Mouse (Mus musculus): ENCODE measurements around the gene Rcc1l.

The Rcc1l gene

DNA sequence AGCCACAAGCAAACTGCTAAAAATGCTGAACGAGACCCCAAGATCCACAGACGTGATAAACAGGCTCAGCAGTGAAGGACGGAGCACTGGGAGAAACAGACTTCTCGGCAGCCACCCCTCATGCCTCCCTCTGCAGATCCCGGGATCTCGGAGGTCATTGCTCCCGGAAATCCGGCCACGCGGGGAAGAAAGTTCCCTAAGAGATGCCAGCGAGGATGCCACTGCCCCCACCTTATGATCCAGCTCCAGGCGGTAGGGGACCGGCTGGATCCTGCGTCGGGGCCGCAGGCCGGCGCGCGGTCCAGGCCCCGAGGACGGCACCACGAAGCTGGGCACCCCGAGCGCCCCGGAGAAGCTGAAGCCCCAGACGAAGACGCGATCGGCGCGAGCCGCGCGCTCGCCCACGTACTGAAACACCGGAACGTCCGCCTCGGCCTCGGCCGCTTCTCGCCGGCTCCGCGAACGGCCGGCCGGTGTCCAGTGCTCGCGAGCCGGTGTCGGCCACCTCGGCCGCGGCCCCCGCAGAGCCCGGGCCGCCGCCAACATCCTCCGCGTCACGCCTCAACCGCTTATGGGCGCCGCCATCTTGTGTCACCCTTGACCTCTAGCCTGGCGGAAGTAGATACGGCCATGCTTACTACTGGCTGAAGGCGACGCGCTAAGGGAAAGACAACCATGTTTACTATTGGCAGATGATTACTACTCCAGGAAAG lies at the start of gene Rcc1l:
TSS of gene Rcc1l (minus strand) at position 606 of the 713 bp plus-strand sequence.
- DNase-seq, result peak; percentile 89 to 93

DNA sequence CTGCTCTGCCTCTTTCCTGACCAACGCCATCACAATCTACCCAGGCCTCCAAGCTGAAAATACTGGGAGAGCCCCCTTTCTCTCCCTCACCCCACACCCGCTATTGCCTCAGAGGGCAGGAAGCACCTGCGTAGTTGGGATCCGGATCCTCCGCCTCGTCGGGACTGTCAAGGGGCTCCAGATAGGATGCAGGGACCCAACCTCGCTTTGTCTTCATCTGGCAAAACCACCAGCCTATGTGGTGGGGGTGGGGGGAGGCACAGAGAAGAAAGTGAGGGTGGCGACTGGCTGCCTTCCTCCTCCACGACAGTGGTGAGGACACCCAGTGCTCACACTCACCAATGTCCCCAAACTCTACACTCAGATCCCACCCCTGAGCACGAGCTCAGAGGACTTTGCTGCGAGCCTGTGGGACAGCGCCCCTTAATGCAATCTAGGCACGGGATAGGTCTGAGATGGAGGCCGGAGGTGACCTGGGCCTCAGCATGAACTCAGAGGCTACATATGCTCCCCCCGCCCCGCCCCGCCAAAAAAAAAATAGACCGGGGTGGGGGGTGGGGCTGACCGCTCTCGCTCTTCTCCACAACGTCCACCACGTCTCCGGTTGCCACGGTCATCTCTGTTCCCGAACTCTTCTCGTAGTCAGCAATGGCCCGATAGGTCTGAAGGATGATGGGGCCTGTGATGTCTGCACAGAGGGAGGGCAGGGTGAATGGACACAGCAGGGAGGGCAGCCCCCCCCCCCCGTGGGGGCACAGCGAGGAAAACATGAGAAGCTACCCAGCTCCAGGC lies 48.7 kb upstream of the Rcc1l start:
- DNase-seq, result peak; percentile 38 to 62

DNA sequence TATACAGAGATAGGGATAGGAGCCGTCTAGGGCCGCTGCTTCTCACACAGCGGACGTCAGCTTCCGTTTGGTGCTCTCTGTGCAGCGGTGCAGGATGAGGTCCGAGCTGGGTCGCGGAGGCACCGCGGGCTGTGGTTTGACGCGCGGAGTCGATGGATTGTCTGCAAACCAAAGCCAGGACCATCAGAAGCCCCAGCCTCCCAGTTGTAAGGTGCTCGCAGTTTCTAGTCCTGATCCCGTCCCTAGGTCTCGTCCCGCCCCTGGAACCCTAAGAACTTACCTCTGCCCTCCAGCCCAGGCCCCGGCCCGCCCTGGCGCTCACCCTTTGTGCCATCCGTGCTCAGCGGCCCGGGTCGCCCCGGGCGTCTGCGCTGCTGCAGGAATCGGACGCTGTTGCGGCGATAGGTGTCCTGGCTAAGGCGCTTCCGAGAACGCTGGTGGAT lies 45.2 kb upstream of the Rcc1l start:
- DNase-seq, result peak in 1 of 2 experiments; percentile 52

DNA sequence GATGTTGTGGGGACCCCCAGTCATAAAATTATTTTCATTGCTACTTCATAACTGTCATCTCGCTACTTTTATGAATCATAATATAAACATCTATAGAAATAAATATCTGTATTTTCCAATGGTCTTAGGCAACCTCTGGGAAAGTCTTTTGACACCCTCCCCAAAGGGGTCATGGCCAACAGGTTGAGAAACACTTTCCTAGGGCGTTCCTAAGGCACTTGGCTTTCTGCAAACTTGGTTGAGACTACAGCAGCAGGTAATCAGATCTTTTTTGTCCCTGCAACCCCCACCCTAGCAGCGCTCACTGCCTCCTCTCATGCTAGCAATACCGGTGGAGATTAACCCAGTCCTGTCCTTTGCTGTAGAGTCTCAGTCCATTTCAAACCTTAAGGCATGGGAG lies 44.7 kb upstream of the Rcc1l start:
- no peak for DNase-seq

DNA sequence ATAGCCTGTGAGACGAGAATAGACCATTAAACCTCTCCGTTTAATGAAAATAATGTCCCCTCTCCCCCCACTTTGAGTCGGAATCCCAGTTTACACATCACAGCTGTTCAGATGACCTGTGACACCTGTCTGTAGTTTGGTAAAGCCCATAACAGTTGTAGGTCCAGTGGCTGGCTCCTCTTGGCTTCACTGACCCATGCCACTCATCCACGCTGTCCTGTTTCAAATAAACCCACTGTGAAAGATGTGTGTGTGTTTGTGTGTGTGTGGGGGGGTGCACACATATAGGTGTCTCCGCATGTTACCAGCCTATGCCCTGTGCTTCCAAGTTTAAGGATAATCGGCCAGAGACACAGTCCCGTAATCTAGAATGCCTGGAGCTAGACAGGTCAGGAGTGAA lies 41.3 kb upstream of the Rcc1l start:
- no peak for DNase-seq

DNA sequence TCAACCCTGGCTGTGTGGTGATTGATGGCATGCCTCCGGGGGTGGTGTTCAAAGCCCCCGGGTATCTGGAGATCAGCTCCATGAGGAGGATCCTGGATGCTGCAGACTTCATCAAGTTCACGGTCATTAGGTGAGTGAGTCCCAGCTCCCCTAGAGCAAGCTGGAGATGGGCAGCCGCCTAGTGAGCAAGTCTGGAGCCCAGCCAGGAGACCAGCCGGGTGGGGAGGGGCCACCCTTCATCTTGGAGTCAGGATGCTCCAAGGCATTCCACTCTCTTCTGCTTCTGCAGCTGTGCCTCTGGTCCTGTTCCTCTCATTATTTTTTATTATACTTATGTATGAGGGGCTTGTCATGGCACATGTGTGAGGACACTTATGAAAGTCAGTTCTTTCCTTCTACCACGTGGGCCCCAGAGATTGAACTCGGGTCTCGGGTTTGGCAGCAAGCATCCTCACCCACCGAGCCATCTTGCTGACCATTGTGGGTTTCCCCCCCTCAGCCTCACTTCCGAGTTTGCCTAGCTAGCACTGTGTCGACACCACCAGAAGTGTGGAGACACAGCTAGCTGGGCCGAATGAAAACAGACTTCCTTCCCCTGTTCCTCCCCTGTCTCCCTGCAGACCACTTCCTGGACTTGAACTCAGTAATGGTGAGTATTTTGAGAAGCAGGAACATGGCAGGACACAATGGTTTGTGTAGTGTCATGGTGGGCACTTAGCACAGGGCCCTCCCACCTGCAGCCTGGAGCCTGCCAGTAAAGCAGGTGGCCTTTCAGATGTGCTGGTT lies 37.6 kb upstream of the Rcc1l start:
- peak; percentile 62 to 66 for DNase-seq

DNA sequence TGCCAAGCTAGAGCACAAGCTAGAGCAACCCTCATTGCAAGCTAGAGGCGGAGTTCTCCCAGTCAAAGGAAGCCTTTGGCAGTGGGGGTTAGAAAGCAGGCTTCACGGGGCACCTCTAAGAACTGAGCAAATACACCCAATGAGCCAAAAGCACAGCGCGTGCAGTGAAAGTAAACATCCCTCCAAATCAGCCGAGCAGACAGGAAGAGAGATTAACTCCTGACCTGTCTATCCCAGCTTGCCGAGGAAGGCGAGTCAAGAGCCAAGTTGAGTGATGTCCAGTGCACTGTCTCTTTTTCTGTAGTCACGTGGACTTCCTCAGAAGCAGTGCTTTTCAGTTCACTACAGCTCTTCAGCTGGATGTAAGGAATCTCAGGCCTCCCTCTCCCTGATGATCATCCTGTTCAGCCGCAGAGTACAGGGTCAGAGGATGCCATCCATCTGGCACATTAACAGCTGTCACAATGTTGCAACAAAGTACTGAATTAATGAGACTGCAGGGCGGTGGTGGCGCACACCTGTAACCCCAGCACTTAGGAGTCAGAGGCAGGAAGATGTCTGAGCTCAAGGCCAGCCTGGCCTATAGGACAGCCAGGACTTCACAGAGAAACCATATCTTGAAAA lies 33.5 kb upstream of the Rcc1l start:
- peak in 1 of 2 experiments; percentile 25 for DNase-seq

DNA sequence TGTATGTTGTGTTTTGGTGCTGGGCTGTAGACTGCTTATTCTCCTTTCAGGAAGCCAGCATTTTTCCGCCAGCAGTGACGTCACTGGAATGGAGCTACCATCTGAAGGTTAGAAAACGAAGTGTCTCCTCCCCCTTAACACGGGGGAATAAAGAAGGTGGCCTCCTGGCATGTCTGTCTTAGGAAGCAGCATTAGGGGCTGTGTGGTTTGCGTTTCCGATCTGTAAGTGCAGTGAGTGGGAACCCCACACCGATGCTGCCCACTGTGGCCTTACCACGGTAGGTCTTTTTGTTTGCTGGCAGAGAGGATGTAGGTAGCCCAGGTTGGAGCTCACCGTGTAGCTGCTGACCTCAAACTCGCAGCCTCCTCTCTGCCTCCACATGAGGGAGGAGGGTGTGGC lies 30.1 kb upstream of the Rcc1l start:
- no peak for DNase-seq

DNA sequence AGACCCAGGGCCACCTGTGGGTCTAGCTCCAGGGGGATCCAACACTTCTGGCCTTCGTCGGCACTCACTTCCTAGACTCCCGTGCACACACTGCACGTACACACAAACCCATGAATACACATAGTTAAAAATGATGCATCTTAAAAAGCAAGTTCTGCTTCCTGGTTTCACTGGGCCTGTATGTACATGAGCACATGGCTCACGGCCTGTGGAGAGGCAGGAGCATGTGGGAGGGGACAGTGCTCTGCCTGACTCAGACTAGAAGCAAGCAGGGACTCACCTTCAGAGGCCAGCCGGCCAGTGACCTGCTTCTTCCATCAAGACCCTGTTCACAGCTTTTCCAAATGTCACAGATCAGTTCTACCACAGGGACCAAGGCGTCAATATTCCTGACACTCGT lies 17.1 kb upstream of the Rcc1l start:
- no peak for DNase-seq

DNA sequence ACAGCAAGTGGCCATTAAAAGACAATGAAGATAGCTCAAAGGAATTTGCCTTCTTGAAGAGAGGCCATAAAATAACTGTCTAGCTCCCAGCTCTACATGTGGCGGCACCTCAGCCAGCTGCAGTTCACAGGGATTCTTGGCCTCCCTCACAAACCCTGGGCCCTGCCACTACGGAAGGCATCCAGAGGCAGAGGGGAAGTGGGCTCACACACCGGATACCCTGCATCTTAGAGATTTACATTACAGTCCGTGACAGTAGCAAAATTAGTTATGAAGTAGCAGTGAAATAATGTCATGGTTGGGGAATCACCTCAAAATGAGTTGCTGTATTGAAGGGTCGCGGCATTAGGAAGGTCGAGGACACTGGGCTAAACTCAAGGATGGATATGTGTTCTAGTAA lies 12.0 kb upstream of the Rcc1l start:
- no peak for DNase-seq

DNA sequence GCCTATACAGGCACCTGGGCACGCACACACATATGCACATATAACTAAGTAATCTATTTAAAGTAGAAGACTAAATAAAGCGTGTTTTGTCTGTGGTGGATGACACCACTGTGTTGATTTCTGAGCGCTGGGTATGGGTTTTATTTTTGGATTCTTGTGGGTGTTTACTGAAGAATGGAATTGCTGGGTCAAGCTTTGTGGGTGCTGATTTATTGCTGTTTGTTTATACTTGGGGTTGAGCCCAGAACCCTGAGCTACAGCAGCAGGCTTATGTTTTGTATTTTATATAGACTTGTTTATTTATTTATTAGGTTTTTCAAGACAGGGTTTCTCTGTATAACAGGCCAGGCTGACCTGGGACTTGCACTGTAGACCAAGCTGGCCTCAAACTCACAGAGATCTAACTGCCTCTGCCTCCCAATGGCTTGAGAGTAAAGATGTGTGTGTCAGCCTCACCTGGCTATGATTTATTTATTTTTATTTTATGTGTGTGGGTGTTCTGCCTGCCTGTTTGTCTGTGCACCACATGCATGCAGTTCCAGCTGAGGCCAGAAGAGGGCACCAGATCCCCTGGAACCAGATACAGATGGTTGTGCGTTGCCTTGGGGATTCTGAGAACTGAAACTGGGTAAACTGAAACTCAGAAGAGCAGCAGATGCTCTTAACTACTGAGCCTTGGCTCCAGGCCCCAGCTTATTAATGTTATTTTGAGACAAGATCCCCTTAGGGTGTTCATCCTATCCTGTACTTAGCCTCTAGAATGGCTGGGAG lies 10.6 kb upstream of the Rcc1l start:
- peak; percentile 72 to 75 for DNase-seq

DNA sequence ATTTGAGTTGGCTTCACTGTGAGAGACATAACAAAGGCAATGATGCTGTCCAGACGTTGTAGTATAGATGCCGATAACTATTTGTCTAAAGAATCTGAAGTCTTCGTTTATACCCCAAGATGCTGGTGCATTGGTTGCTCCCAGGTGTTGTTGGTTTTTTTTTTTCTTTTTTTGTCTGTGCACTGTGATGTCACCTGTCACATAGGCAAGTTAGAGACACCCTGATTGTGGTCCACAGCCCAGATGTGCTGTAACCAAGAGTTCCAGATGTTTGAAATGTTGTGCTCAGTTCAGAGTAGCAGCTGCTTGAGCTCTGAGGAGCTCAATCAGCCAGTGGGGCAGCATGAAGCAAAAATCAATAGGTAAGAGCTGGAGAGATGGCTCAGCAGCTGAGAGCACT lies 9.5 kb upstream of the Rcc1l start:
- DNase-seq, result no peak

DNA sequence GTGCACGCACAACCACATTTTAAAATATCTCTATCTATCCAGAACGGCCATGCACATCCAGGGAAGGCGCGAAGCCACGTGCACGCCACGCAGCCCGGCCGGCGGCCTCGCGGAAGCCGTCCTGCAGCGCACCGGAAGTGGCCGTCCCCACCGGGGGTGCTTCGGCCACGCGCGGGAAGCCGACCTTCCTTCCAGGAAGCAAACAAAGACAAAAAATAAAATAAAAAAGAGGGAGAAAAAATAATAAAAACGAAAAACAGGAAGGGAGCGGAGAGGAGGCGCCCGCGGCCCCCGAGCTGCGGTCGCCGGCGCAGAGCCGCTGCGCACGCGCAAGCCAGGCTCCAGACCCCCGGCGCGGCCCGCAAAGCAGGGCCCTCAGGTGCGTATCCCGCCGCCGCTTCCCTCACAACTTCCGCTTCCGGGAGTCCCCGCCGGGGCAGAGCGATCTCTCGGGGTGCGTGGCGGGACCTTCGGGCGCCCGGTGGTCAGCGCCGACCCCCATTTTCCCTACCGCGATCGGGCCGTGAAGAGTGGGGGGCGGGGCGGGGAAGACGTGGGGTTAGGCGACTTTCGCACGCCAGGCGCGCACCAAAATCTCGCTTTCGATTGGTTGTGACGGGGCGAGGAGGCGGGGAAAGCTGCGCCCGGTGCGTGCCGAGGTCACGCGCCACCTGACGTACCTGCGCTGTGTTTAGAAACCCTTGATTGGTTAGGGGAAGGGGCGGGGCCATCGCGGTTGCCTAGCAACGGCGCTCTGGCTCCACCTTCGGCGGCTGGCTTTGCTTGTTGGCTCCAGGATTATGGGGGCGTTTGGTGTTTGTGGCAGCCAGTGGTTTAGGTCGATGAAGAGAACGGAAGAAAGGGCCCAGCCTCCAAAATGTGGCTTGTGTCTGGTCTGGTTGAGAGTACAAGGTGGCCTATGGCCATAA lies 7.6 kb upstream of the Rcc1l start, which contains the start of gene Gtf2ird2:
TSS of gene Gtf2ird2 (plus strand) at position 140 of the 929 bp plus-strand sequence.
- peak; percentile 99 for DNase-seq

DNA sequence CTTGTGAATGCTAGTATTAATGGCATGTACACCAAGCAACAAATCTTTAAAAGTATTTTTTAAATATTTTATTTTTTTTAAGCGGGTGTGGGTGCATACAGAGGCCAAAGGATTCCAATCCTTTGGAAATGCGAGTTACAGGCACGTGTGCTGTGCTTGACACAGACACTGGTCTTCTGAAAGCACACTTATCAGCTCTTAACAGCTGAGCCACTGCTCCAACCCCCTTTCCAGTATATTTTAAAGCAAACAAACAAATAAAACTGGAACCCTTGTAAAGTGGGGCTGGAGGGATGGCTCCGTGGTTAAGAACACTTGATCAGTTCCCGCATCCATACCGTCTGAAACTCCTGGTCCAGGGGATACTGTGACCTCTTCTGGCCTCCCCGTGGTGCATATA lies 6.6 kb upstream of the Rcc1l start:
- peak in 1 of 2 experiments; percentile 14 for DNase-seq

DNA sequence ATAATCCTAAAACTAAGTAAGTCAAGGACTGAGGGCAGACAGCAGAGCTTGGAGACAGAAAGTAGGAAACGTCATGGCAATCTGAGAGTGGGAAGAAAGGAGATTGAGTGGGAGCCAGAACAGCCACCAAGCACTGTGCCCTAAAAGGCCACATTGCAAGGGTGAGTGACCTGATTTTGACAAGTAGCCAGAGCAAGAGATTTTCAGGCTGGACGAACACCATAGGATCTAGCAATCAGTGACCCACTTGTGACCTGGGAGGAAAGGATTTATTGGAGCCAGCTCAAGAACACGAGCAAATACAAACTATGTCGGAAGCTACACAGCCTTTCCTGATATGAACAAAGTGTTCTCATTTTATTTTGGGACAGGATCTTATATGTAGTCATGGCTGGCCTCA lies 6.2 kb upstream of the Rcc1l start:
- peak; percentile 24 to 37 for DNase-seq

DNA sequence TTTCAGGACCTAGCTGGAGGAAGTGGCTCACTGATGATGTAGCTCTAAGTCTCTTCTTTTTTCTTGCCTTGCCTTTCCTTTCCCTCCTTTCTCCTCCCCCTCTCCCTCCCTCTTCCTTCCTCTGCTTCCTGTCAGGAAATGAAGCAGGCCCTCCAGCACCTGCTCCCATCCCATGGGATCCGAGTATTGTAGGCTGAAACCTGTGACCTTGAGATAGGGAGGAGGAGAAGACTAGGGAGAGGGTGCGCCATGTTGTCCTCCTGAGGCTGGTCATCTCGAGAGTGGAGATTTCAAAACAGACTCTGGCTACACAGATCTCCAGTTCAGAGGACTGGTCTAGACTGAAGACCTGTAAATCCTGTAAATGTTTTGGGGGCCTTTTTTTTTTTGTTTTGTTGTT lies 5.6 kb upstream of the Rcc1l start:
- peak in 1 of 2 experiments; percentile 19 for DNase-seq

DNA sequence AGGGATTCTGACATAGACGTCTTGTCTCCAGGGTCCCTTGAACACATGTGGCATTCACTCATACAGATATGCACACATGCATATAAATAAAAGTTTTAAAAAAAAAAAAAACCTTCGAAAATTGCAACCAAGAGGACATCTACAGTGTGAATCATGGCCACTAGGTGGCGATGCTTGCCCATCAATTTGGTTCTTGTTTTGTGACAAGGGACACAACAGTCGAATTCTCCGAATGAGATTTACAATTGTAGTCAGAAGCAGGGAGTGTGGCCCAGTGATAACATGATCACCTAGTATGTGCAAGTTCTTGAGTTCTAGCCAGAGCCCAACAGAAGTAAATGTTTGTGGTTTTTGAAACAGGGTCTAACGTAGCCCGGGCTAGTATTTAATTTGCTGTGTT lies 3.3 kb upstream of the Rcc1l start:
- peak; percentile 91 to 92 for DNase-seq

DNA sequence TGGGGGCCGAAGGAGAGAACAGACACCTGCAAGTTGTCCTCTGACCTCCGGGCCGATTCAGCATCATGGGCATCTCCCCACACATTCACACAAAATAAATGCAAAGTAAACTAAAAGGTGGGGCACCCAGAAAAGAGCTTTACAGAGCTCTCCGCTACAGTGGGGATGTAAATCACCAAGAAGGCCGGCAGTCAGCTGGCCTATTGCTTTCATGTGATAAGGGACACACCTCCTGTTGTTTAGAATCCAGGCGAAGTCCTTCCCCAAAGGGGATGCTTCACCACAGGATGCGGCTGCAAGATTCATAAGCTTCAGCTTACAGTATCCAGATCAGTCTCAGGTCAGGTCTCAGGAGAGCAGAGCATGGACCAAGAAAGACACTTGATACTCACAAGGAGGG lies 2.0 kb upstream of the Rcc1l start:
- DNase-seq, result no peak

DNA sequence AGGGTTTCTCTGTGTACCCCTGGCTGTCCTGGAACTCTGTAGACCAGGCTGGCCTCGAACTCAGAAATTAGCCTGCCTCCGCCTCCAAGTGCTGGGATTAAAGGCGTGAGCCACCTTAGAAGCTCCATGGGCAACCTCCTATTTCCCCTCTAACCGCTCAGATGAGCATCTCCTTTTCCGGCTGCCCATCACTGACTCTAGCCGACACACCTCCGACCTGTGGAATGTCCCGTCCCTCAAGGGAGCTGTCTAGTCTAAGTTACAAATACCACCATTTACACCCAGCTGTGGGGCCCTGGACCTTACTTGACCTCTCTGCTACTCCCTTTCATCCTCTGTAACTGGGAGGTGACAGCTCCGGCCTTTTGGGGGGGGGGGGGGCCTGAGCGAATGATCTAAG lies 878 bp downstream of the Rcc1l start:
- peak; percentile 42 to 58 for DNase-seq

DNA sequence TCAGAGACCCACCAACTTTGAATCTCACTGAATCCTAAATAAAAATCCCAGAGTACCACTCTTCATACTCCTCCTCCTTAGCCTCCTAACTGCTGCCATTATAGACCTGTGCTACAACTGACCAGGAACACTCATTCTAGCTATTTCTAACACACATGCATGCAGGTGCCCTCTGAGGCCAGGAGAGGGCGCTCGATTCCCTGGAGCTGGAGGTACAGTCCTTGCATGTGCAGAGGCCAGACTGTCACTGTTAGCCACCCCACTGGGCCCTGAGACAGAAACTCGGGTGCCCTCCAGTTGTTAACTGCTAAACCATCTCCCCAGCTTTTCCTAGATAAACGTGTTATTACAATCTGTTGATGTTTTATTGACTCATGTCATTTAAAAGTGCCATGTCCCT lies 3.4 kb downstream of the Rcc1l start:
- peak; percentile 63 to 66 for DNase-seq

DNA sequence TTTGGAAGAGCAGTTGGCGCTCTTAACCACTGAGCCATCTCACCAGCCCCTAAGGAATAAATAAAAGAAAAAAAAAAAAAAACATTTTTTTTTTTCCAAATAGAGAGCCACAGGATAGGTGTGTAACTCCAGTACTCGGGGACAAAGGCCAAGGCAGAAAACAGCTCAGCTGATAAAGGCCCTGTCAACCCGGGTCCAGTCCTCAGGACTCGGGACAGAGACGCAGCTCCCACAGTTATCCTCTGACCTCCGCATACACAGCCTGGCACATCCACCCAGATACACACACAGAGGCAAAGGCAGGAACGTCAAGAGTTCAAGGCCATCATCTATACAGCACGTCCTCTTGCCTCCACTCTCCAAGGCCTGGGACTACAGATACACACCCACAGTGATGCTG lies 6.4 kb downstream of the Rcc1l start:
- no peak for DNase-seq
